Mouse (Mus musculus) gastrocnemius, postnatal 4 days (tissue): ENCODE measurements around the gene Raph1. TPM values are rescaled to one million over a fixed set of nuclear protein-coding genes. Genes with fewer than 3 reads are reported as not detected.

Experiments used
- DNase-seq, 2 experiments: peaks; one replicate each; pipeline ENCODE4 v3.0.0; 2021 to 2022; ENCODE audit warnings: low spot score in 2 of 2, mixed read lengths in 2 of 2
- total RNA-seq, 2 experiments: library from RNA; stranded (reverse); gene quantifications; 2 replicates each; pipeline ENCODE4 v1.2.3; 2021

Raph1 gene
- total RNA-seq, 2 experiments from 2014 or later: 102 to 116 TPM

DNA sequence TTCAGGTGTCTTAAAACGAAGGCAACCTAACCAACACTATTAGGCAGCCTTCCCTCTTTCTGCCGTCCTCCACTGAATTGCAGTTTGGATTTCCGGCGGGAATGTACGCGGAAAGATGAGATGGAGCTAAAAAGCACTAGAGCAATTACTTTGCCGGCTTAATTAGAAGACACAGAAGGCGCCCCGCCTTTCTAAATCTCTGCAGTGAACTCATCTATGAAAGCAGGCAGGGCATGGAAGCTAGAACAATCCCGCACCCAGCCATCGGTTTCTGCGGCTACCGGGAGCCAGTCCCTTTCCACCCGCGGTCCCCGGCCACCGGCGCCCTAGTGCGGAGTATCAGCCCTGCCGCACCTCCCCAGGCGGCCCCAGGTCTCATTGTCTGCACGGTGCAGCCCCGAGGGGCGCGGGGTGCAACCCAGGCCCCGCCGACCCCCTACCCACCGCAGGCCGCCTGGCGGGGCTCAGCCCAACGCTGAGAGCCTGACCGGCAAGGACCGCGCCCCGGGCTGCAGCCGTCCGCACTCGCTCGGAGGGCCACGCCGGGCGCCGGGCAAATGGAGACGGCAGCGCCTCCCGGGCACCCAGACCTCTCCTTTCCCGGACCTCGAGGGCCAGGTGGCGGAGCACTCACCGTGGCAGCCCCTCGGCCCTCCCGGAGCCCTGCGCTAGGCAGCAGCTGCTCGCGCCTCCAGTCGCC, 823 bp downstream of the Raph1 start:
- peak; percentile 47 to 52 for DNase-seq

DNA sequence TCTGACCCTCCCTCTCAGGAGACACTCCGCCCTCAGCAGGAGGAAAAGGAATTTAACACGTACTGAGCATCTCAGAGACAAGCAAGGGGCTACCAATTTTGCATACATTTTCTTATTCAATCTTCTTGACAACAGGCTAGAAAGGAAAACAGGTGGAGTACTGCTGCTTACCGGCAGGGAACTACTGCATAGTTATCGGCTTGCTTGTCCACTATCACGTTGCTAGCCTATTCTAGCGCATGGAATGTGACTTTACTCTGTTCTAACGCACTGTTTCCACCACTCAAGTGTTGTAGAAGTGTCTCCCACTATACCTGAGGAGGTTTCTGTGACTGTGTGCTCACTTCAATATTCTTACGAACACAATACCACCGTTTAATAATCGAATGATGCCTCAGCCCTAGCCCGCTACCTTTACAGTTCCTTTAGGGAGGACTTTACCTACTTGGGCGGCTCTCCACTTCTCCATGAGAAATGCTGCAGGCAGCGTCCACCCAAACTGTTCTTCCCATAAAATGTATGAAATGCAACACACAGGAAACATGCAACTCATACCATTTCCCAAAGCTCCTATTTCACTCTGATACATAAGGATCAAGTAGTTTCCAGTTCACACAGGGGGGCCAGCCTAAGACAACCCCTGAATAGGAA, 1.5 kb downstream of the Raph1 start:
- no peak for DNase-seq

DNA sequence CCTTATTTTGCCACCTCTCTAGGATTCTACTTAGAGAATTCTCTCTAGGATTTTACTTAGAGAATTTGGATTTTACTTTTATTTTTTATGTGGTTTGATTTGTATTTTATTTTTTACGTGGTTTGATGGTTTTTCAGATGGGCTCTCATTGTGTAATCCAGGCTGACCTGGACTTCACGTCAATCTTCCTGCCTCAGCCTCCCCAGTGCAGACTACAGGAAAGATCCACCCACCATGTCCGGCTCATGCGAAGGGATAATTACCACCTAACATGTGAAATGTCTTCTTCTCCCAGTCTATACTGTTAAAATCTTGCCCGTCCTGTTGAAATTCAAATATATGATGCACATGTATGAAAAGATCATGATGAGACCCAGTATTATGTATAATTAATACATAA, 2.2 kb downstream of the Raph1 start:
- no peak for DNase-seq

DNA sequence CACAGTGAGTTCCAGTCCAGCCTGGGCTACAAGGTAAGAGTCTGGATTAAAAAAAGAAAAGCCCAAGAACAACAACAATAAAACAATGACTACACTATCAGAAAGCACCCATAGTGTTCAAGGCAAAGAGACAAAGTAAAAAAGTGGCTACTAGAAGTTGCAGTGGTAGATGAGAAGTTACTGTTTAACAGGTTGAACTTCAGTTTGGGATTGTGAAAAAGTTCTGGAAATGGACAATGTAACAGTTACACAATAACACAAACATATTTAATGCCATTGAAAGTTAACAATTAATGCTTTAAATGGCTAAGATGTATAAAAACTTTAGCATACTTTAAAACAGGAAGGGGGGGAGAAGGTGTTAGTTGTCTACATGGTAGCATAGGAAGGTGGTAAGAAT, 3.9 kb downstream of the Raph1 start:
- no peak for DNase-seq

DNA sequence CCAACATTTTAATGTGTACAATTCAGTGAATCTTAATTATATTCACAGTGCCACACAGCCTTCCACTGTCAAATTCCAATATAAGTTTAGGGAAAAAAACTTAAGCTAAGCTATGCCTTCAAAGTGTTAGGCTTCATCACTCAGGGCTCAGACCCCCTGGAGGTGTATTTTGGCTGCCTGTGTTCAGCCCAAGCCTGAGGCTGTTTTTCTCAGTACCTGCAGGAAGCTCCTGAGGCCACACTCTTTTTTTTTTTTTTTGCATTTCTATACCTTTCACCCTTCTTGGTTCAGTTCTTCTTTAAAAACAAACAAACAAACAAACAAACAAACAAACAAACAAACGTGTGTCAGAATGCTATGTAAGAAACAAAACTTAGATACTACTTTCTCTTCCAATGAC, 23.2 kb downstream of the Raph1 start:
- DNase-seq: no peak

DNA sequence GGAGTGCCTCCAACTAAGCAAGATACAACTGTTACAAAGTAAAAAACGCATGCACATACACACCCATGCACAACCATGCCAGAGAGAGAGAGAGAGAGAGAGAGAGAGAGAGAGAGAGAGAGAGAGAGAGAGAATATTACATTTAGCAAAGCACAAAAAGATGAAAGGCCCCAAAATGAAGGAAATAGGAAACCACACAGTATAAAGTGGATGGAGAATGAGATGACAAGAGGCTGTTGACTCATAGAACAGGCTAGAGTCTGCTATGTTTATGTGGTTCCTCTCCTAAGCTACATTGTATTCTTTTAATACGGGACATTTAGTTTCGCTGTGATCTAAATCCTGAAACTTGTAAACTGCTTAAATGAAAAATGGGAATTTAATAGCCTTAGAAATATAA, 27.6 kb downstream of the Raph1 start:
- DNase-seq: no peak

DNA sequence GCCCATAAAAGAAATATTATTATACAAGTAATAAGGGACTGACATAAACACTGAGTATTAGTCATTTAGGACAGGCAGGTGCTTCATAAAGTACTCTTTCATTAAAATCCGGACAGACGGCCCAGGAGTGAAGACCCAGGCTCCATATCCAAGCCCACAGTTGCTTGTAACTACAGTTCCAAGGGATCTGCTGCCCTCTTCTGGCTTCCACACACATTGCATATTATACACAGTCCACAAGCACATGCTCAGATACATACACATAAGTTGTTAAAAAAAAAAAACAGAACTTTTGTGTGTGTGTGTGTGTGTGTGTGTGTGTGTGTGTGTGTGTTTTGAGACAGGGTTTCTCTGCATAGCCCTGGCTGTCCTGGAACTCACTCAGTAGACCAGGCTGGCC, 32.0 kb downstream of the Raph1 start:
- no peak for DNase-seq

DNA sequence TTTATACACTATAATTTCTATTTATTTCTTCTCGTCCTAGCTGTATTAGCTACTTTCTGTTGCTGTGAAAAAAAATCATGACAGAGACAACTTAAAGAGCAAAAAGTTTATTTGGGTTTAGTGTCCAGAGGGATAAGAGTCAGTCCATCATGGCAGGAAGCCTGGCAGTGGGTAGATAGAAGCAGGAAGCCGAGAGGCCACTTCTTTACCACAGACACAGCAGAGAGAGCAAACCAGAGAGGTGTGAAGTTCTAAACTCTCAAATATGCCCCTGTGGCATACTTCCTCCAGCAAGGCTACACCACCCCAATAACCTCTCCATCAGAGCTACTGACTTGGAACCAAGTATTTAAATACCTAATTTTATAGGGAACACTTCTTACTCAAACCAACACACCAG, 36.3 kb downstream of the Raph1 start:
- no peak for DNase-seq

DNA sequence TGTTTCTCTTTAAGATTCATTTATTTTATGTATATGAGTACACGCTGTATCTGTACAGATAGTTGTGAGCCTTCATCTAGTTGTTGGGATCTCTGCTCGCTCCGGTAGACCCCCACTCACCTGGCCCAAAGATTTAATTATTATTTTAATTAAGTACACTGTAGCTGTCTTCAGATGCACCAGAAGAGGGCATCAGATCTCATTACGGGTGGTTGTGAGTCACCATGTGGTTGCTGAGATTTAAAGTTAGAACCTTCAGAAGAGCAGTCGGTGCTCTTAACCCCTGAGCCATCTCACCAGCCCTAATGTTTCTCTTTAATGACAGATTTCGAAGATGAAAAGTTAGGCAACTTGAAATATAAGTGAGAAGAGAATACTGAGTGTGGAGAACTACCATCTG, 36.8 kb downstream of the Raph1 start:
- DNase-seq: no peak

DNA sequence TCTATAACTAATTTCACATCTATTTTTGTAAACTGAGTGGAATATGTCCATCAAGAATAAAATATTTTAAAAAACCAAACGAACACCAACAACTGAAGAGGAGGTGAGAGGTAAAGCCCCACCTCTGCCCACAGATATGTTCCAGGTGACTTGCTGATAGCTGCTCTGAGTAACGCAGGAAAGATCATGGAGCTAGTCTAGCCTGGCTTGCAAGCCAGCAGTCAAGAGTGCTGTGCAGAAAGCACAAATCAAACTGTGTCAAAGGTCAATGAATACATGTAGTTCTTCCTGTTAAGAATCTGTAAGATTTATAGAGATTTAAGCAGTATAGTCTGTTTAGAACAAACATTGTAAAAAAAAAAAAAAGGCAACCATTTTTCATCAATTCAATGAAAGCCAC, 56.3 kb downstream of the Raph1 start:
- DNase-seq: no peak

DNA sequence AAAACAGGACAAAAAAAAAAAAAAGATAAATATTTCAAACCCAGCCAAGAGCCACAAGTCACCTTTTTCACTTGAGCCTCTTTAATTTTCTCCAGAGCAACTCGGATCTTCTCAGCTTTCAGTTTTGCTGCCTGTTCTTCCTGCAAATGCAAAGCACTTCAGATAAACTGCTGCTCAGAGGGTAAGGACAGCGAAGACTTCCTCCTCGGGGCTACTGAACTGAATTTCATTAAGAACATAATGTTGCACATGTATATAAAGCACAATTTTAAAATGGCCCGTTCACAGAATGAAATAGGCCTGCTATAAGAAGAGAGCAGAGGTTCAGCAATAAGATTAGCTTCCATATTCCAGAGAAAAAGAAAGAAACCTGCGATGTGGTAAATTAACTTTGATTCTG, 63.4 kb downstream of the Raph1 start:
- DNase-seq: no peak

DNA sequence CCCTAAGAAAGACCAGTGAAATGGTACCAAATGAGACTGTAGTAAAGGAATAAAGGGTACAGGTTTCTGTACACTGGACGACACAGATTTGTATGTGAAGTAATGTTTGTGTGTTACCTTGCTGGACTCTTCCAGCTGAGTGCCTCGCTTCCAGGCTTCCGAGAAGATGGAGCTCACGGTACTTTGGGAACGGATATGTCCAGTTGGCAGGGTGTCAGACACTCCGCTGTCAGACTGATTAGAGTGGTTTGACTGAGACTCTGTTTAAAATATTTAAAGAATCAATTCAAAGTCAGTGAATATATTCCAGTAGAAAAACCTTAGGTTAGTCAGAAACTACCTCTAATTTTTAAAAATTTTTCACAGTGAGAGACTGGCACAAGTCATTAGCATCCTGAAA, 73.5 kb downstream of the Raph1 start:
- no peak for DNase-seq

DNA sequence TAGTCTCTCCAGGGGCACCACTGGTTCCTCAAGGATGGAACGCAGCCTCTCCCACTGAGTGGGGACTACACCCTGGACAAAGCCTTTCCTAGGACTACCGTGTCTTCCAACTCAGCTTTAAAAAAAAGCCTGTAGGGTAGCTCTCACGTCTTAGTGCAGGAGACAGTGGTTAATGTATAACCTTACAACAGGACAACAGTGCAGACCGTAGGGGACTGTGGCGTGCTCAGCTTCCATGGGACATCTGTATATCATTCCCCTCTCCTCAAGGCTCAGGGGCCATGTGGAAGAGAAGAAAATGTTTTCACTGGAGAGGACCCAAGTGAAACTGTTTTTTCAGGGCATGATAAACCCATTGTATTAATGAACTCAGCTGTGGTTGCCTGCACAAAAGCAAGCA, 74.5 kb downstream of the Raph1 start:
- DNase-seq: no peak

DNA sequence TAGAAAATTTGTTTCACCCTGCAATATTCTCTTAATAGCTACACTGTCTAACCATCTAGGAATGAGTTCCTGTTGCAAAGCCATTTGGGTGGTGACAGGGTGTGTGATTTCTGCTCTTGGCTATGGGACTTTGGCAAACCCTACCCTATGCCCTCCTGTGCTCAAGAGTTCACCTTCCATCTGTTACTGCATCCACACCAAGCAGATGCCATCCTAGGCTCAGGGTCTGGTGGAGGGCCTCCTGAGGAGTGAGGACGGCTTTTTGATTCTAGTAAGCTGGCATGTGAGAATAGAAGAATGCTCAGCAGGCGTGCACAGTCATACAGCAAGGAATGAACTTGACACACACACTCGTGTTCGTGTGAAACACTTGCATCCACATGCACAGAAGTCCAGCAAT, 76.4 kb downstream of the Raph1 start:
- no peak for DNase-seq

DNA sequence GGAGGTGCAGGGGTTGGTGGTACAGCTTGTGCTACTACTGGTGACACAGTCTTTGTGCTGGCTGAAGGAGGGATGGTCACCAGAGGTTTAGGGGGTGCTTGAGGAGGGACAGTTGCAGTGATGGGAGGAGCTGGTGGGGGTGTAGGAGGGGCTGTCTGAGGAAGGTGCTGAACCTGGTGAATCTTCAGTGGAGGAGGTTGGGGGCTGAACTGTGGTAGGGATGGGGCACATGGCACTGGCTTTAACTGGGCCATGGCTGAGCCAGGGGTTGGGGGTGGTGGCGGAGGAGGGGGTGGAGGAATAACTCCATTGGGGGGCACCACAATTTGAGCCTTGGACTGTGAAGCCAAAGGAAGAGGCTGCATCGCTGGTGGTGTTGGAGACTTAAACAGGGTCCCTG, 77.2 kb downstream of the Raph1 start:
- no peak for DNase-seq

DNA sequence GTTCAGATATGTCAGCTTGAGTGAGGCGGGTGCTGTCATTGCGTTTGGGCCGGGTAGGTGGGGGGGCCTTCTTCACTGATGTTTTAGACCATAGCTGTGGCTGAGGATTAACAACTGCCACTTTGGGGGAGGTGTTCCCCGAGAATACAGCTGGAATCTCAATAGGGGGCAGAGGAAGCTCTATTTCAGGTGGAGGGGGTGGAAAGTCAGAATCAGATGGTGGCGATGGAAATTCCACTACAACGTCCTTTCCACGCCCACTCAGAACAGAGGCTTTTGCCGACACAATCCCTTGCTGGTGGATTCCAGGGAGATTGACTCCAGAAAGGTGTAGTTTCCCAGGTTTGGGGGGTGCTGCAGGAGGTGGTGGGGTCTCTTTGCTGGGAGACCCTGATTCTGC, 78.3 kb downstream of the Raph1 start:
- no peak for DNase-seq

DNA sequence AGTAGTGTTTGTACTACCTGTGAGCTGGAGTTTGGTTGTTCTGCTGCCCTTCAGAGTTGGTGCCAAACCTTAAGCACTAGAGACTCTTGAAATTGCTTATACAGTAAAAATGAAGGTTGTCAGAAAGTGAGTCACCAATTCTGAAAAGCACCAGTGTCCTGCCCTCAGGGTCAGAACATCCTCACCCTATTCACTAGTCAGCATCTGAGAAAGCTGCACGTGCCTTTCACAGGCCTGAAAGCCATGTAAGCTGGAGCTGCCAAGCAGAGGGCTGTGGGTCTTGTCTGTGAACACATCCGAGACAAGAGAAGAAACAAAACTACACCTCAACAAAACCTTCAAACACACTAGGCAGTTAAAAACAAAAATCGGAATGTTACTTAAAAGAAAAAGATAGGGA, 81.3 kb downstream of the Raph1 start:
- DNase-seq: no peak

DNA sequence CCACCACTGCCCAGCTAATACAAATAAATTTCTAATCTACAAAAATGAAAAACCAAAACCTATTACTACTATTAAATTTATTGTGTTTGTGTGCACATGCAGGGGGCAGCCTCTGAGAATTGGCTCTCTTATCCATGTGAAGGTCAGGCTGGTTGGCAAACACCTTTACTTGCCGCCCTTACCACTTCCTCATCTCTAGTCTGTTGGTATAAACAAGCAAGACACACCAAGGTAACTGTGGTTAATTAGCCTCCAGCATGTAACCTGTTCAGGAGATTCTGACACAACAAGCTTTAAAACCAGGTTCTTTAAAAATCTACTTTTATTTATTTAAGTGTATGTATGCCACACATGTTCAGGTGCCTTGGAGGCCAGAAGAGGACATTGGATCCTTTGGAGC, 84.0 kb downstream of the Raph1 start:
- no peak for DNase-seq

DNA sequence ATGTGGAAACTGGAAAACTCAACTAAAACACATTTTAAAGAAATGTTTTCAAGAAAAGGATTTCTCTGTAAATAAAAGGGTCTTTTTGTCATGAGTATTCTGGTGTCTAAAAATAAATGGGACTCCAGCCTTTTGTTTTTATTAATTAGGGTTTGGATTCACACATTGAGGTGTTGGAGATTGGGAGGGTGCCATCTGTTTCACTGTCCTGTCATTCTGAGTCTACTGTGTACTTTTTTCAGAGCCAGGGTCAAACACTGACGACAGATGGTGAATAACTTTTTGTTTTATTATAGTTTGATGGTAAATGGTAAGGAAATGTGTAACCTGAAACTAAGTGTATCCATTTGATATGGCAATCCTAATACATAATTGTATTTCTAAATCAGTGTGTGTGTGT, 85.3 kb downstream of the Raph1 start:
- DNase-seq: no peak

DNA sequence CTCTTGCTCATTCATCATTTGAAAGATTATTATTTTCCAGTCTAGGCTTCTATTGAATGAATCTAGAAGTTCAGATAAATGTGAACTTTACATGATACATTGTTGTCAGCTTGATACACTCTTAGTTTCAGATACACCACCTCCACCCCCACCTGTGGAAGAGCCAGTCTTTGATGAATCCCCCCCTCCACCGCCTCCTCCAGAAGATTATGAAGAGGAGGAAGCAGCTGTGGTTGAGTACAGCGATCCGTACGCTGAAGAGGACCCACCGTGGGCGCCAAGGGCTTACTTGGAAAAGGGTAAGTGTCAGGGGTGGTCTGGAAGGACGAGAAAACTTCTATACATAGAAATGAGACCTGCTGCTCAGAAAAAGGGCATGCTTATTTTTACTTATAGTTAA, 96.4 kb downstream of the Raph1 start:
- DNase-seq: no peak

DNA sequence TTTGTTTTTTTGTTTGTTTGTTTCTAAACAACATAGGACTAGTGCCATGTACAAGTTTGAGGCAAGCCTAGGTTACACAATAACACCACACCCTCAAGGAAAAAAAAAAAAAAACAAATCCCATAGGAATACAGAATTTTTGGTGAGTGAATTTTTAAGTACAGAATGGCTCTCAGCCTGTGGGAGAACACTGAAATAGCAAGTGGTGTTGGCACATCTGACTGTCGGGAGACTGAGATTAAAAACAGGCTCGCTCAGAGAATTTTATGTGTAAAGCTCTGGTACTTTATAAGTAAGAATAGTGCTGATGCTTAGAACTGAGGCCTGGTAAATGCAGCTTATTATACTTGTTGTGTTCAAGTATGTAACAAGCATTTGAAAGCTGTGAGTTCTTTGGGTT, 97.4 kb downstream of the Raph1 start:
- DNase-seq: no peak

DNA sequence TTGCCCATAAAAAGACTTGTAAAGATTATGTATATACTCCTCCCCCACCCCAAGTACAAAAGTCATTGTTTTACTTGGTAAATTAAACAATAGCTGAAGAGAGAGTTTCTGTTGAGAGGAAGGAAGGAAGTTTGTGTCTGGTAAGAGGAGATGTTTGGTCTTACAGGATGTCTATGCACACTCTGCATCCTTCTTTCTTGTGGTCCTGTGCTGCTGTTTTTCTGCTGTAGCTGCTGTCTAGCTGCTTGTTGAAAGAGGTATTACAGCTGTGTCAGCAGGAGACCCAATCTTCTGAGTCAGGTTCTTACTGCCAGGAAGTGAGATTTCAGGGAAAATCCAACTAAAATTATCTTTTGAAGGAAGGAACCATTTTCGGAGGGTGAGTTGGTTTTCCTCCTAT, 106.3 kb downstream of the Raph1 start:
- DNase-seq: no peak

DNA sequence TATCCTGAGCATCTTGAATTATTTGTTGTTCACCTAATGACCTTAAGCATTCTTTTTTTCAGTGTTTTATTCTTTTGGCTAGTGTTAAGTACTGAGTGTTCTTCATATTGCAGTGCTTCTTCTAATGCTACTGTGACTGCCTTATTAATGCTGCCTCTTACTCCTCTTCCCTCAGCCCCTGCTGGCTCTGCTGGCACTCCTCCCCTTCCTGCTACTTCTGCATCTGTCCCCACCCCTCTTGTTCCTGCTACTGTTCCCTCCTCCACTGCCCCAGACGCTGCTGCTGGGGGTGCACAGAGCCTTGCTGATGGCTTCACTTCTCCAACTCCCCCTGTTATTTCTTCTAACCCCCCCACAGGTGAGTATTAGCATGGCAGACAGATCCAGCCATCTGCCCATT, 117.0 kb downstream of the Raph1 start:
- DNase-seq: no peak
